Mouse (Mus musculus): ENCODE results near the gene Mgat1. TPM values are rescaled to one million over a fixed set of nuclear protein-coding genes. Genes with fewer than 3 reads are reported as not detected.

Gene Mgat1
- polyA plus RNA-seq, 1 experiment from 2014 or later: 41.7 TPM

GRCm38 (mm10) chr11:49242944-49243626 lies 906 bp upstream of the Mgat1 start:
- no peak for ATAC-seq (replicated peaks; ENCODE audit: insufficient number of reproducible peaks, insufficient read depth, low FRiP score, low read depth)

GRCm38 (mm10) chr11:49244595-49244930 lies 572 bp downstream of the Mgat1 start:
- no peaks in the 10 kb centered on the region for H3K27me3 ChIP-seq
- H3K36me3 ChIP-seq: no peaks in the 10 kb centered on the region
- H3K9ac ChIP-seq: peak overlapping the region; percentile 65; the same call in 1 of the 2 replicates
- peak overlapping the region; percentile 72 for H3K4me3 ChIP-seq
- H3K9me3 ChIP-seq (replicated peaks): no peaks in the 10 kb centered on the region
- H3K27ac ChIP-seq: peak overlapping the region; percentile 96
- peak overlapping the region; percentile 70 for H3K4me2 ChIP-seq
- under 1% methylated on average over 4 of the region's 4 CpGs for WGBS
- ATAC-seq (replicated peaks; ENCODE audit: insufficient number of reproducible peaks, insufficient read depth, low FRiP score, low read depth): no peak
- H3K4me1 ChIP-seq (replicated peaks): peaks cover 48% of the 10 kb centered on the region

More at GRCm38 (mm10) chr11:49242944-49243626, 906 bp upstream of the Mgat1 start:
- Histone ChIP-seq H3K4me1 (replicated peaks) (peaks cover 33% of the 10 kb centered on the region), H3K9me3 (replicated peaks) (no peaks in the 10 kb centered on the region), H3K9ac (peak overlapping the region; percentile 65; the same call in 1 of the 2 replicates), H3K36me3 (no peaks in the 10 kb centered on the region), H3K4me2 (peak overlapping the region; percentile 70), H3K27me3 (no peaks in the 10 kb centered on the region), H3K27ac (peak overlapping the region; percentile 96), H3K4me3 (peak overlapping the region; percentile 72)
- WGBS: 19% methylated on average over 11 of the region's 11 CpGs

GRCm38 (mm10) chr11:49245176-49245575 lies 1.2 kb downstream of the Mgat1 start:
- H3K9me3 ChIP-seq (replicated peaks): no peaks in the 10 kb centered on the region
- no peaks in the 10 kb centered on the region for H3K27me3 ChIP-seq
- peak overlapping the region; percentile 96 for H3K27ac ChIP-seq
- peak overlapping the region; percentile 16; the same call in 1 of the 2 replicates for H3K9ac ChIP-seq
- peaks cover 54% of the 10 kb centered on the region for H3K4me1 ChIP-seq (replicated peaks)
- WGBS: 14% methylated on average over 7 of the region's 7 CpGs
- ATAC-seq (replicated peaks; ENCODE audit: insufficient number of reproducible peaks, insufficient read depth, low FRiP score, low read depth): no peak
- no peaks in the 10 kb centered on the region for H3K36me3 ChIP-seq
- H3K4me2 ChIP-seq: peak overlapping the region; percentile 70
- H3K4me3 ChIP-seq: peak overlapping the region; percentile 72

DNA sequence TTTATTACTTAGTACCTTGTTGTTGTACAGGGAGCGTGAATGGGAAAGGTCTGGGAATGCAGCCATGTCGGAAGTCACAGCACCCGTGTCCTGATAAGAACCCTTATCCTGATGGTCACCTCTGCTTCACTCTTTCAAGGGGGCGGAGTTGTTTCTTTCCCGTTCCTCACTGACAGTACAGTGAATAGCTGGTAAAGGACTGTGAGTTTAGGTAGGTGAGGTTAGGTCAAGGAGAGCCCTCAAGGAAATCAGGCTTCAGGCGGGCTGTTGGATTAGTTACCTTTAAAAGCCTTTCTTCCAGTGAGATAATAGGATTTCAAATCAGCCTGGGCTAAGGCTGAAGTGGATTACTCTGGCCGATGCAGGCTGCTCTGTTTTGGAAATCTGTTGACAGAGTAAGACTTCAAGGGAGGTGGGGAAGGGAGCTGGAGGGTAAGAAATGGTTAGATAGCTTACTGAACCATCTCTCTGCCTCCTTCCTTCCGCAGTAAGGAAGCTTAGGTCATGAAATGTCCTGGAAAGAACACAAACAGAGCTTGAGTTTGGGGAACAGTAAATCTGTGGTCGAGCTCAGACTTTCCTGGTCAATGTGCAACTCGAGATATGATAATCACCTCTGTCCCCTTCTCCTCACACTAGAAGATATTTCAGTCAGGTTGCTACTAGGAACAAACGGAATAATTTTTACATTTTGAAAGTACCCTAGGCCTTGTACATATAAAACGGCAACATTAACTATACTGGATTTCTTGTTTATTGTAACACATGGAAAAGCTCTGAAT lies 1.8 kb downstream of the Mgat1 start:
- no peak for ATAC-seq (replicated peaks; ENCODE audit: insufficient number of reproducible peaks, insufficient read depth, low FRiP score, low read depth)
- 0 out of 2 replicates have a peak overlapping the region, but pooled peaks have one; percentile 16 for H3K9ac ChIP-seq

DNA sequence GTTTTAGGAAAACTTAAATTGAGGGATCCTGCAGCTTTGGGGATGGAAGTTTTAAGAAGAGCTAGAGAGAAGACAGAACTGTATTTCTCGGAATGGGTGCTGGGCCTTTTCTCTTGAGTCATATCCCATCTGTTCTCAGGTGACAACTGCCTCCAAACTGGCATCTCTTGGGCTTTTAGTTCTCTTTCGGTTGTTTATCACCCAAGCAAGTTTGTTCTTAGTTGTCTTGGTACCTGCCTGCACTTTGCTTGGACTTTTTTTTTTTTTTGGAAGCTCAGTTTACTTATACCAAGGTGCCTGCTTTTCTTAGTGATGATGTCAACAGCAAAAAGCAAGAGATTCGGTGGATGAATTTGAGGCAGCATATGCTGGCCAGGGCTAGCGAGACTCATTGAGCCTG lies 2.5 kb downstream of the Mgat1 start:
- peak overlapping the region; percentile 96 for H3K27ac ChIP-seq
- no peaks in the 10 kb centered on the region for H3K27me3 ChIP-seq
- peaks cover 62% of the 10 kb centered on the region for H3K4me1 ChIP-seq (replicated peaks)
- no peaks in the 10 kb centered on the region for H3K36me3 ChIP-seq
- H3K4me2 ChIP-seq: no peak overlapping the region
- ATAC-seq (replicated peaks; ENCODE audit: insufficient number of reproducible peaks, insufficient read depth, low FRiP score, low read depth): no peak
- WGBS: 76% methylated on average over 4 of the region's 4 CpGs
- no peaks in the 10 kb centered on the region for H3K9me3 ChIP-seq (replicated peaks)
- no peak overlapping the region for H3K4me3 ChIP-seq
- no peak overlapping the region for H3K9ac ChIP-seq

More for the DNA sequence above, 1.8 kb downstream of the Mgat1 start:
- WGBS: 24% methylated on average over 12 of the region's 12 CpGs
- Histone ChIP-seq H3K4me2 (peak overlapping the region; percentile 70), H3K9me3 (replicated peaks) (no peaks in the 10 kb centered on the region), H3K4me3 (peak overlapping the region; percentile 72), H3K27ac (peak overlapping the region; percentile 96), H3K36me3 (no peaks in the 10 kb centered on the region), H3K27me3 (no peaks in the 10 kb centered on the region), H3K4me1 (replicated peaks) (peaks cover 56% of the 10 kb centered on the region)

DNA sequence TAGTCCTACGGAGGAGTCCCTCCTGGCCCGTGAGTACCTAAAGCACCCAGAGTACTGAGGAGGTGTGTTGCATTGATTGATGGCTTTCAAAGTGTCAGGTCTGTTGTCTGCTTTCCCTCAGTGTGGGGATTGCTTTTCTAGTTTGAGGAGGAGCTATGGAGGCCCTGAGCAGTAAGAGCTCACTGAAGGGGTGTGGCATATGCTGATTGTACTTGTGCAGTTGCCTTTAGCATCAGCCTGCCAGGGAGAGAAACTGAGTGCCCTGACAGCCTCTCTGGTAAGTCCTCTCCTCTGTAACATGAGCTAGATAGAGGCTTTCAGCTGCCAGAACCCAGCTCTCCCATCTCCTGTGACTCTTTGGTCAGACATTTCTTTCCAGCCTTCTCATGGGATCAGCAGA lies 3.3 kb downstream of the Mgat1 start:
- 45% methylated on average over 2 of the region's 2 CpGs for WGBS
- peak overlapping the region; percentile 11; the same call in 1 of the 2 replicates for H3K4me2 ChIP-seq
- H3K9me3 ChIP-seq (replicated peaks): no peaks in the 10 kb centered on the region
- H3K4me3 ChIP-seq: no peak overlapping the region
- no peaks in the 10 kb centered on the region for H3K36me3 ChIP-seq
- H3K4me1 ChIP-seq (replicated peaks): peaks cover 69% of the 10 kb centered on the region
- peak overlapping the region; percentile 96; the same call in 1 of the 2 replicates for H3K27ac ChIP-seq
- no peak for ATAC-seq (replicated peaks; ENCODE audit: insufficient number of reproducible peaks, insufficient read depth, low FRiP score, low read depth)
- no peak overlapping the region; the same call in 1 of the 2 replicates for H3K9ac ChIP-seq
- H3K27me3 ChIP-seq: no peaks in the 10 kb centered on the region

DNA sequence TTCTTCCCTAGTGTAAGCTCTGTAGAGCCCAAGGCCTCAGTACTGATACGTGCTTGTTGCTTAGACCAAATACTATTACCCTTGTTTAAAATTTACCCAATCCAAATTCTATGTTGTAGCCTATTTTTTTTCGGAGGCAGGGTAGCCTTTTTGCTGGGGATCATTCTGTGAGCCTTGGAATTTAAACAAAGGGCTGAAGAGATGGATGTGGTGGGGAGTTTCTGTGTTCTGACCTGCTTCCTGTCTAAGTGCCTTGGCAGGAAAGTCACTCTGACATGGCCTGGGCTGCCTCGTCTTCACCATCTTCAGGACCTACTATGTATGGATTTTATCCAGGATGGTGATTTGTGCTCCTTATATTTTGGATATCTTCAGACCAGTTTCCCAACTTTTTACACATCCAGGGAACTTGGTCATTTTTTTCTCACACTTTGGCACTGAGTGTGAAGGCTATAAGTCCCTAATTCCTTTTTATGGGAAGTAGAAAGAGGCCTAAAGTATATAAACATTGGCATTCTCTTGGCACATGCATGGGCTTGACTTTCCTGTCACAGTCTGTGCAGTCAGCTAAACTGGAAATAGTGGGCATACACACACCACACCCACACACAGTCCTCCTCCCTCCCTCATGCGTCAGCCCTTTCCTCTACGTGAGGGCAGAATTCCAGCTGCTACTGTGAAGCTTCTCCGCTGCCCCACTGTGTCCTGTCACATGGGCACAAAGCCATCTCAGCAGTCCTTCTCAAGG lies 4.4 kb downstream of the Mgat1 start:
- peaks cover 67% of the 10 kb centered on the region for H3K4me1 ChIP-seq (replicated peaks)
- H3K9me3 ChIP-seq (replicated peaks): no peaks in the 10 kb centered on the region
- no peak overlapping the region for H3K9ac ChIP-seq
- peaks cover 3% of the 10 kb centered on the region; the same call in 1 of the 2 replicates for H3K36me3 ChIP-seq
- H3K4me2 ChIP-seq: 0 out of 2 replicates have a peak overlapping the region, but pooled peaks have one; percentile 73
- WGBS: 49% methylated on average over 6 of the region's 6 CpGs
- H3K27ac ChIP-seq: peak overlapping the region; percentile 96
- no peaks in the 10 kb centered on the region for H3K27me3 ChIP-seq
- ATAC-seq (replicated peaks; ENCODE audit: insufficient number of reproducible peaks, insufficient read depth, low FRiP score, low read depth): no peak
- no peak overlapping the region for H3K4me3 ChIP-seq

GRCm38 (mm10) chr11:49248974-49249700 lies 5.1 kb downstream of the Mgat1 start:
- no peak for ATAC-seq (replicated peaks; ENCODE audit: insufficient number of reproducible peaks, insufficient read depth, low FRiP score, low read depth)
- Histone ChIP-seq H3K36me3 (peaks cover 8% of the 10 kb centered on the region; the same call in 1 of the 2 replicates), H3K9ac (peak overlapping the region; percentile 91; the same call in 1 of the 2 replicates), H3K4me3 (peak overlapping the region; percentile 79), H3K27ac (peak overlapping the region; percentile 96), H3K27me3 (no peaks in the 10 kb centered on the region), H3K4me2 (peak overlapping the region; percentile 73), H3K4me1 (replicated peaks) (peaks cover 67% of the 10 kb centered on the region), H3K9me3 (replicated peaks) (no peaks in the 10 kb centered on the region)
- 57% methylated on average over 6 of the region's 6 CpGs for WGBS

- ATAC-seq (replicated peaks; ENCODE audit: insufficient number of reproducible peaks, insufficient read depth, low FRiP score, low read depth): no peak
- Histone ChIP-seq H3K9ac (peak overlapping the region; percentile 91), H3K27me3 (no peaks in the 10 kb centered on the region), H3K4me1 (replicated peaks) (peaks cover 66% of the 10 kb centered on the region), H3K36me3 (peaks cover 8% of the 10 kb centered on the region; the same call in 1 of the 2 replicates), H3K4me3 (peak overlapping the region; percentile 79), H3K9me3 (replicated peaks) (no peaks in the 10 kb centered on the region), H3K4me2 (peak overlapping the region; percentile 73), H3K27ac (peak overlapping the region; percentile 96)
- WGBS: 23% methylated on average over 10 of the region's 10 CpGs
These were observed 5.9 kb downstream of the Mgat1 start for GRCm38 (mm10) chr11:49249811-49250421.

Data from heart, embryonic 15.5 days (tissue).